Mouse (Mus musculus) lung, adult 2 months (tissue): Measurements from ENCODE around the gene Col25a1.

Experiments
- CTCF ChIP-seq: fragments of 200-500 bp; IDR thresholded peaks from 2 replicates; pipeline ENCODE4 v1.5.1; 2011; ENCODE audit warnings: mild to moderate bottlenecking, low read length, control low read depth; ENCODE audit not compliant: insufficient read depth
- POLR2A ChIP-seq: fragments of 200-500 bp; IDR thresholded peaks from 2 replicates; pipeline ENCODE4 v1.6.1; 2011; ENCODE audit warnings: low read depth, mild to moderate bottlenecking, control low read depth, low read length, borderline replicate concordance; ENCODE audit errors: extremely low read depth

DNA sequence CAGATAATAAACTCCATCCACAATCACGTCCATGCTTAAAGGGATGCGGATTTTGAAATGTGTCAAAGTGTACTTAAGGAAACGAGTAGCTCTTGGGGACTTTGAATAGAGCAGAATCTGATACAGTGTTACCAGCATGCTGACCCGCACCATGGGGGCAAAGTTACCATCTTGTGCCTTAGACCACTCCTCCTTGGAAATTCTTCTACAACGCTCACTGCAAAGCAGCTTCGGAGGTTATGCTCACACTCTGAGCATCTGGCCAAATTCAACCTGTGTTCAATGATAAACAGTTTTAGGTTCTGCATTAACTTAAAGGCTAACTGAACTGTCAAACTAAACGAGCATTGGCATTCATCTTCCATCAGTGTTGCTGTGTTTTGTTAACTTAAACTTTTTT is 452.7 kb downstream of the Col25a1 start:
- TF ChIP-seq CTCF (no peak), POLR2A (no peak)
